Mouse (Mus musculus): ENCODE measurements around the gene Nol10. TPM values are rescaled to one million over a fixed set of nuclear protein-coding genes. Genes with fewer than 3 reads are reported as not detected.

The Nol10 gene
- polyA plus RNA-seq, 1 experiment from 2014 or later, result 17.0 TPM

- H3K4me1 ChIP-seq (ENCODE audit: control insufficient read depth, insufficient read depth, low read length), result no peaks in the 10 kb centered on the region
- ATAC-seq (ENCODE audit: insufficient read depth, low FRiP score), result no peak
- no peak overlapping the region for H3K9ac ChIP-seq (ENCODE audit: low read length)
- no peaks in the 10 kb centered on the region for H3K36me3 ChIP-seq (ENCODE audit: control insufficient read depth, insufficient read depth, low read length)
- H3K27me3 ChIP-seq (ENCODE audit: control insufficient read depth, insufficient read depth, low read length), result no peaks in the 10 kb centered on the region
- whole genome bisulfite sequencing, result 93% methylated on average over 4 of the region's 4 CpGs
- H3K27ac ChIP-seq (ENCODE audit: low read length), result no peak overlapping the region
- H3K4me3 ChIP-seq (replicated peaks; ENCODE audit: low read length), result no peak overlapping the region
- H3K9me3 ChIP-seq (replicated peaks; ENCODE audit: control insufficient read depth, low read length), result no peaks in the 10 kb centered on the region
- no peak overlapping the region for H3K4me2 ChIP-seq (ENCODE audit: low read depth, low read length)
Observed at GRCm38 (mm10) chr12:17433712-17434111, 85.5 kb downstream of the Nol10 start.

- no peaks in the 10 kb centered on the region for H3K4me1 ChIP-seq (ENCODE audit: control insufficient read depth, insufficient read depth, low read length)
- no peak overlapping the region for H3K9ac ChIP-seq (ENCODE audit: low read length)
- H3K4me3 ChIP-seq (replicated peaks; ENCODE audit: low read length), result no peak overlapping the region
- no peaks in the 10 kb centered on the region for H3K36me3 ChIP-seq (ENCODE audit: control insufficient read depth, insufficient read depth, low read length)
- ATAC-seq (ENCODE audit: insufficient read depth, low FRiP score), result no peak; the same call in 1 of the 2 replicates
- H3K27me3 ChIP-seq (ENCODE audit: control insufficient read depth, insufficient read depth, low read length), result no peaks in the 10 kb centered on the region
- no peak overlapping the region for H3K27ac ChIP-seq (ENCODE audit: low read length)
- no peaks in the 10 kb centered on the region for H3K9me3 ChIP-seq (replicated peaks; ENCODE audit: control insufficient read depth, low read length)
- no peak overlapping the region for H3K4me2 ChIP-seq (ENCODE audit: low read depth, low read length)
- WGBS, result 74% methylated on average over 2 of the region's 2 CpGs
Observed at GRCm38 (mm10) chr12:17436471-17436870, 88.2 kb downstream of the Nol10 start.

GRCm38 (mm10) chr12:17440251-17440651, 92.0 kb downstream of the Nol10 start:
- Histone ChIP-seq H3K27ac (ENCODE audit: low read length) (no peak overlapping the region), H3K4me3 (replicated peaks; ENCODE audit: low read length) (no peak overlapping the region), H3K4me1 (ENCODE audit: control insufficient read depth, insufficient read depth, low read length) (no peaks in the 10 kb centered on the region), H3K9me3 (replicated peaks; ENCODE audit: control insufficient read depth, low read length) (no peaks in the 10 kb centered on the region), H3K4me2 (ENCODE audit: low read depth, low read length) (no peak overlapping the region), H3K27me3 (ENCODE audit: control insufficient read depth, insufficient read depth, low read length) (no peaks in the 10 kb centered on the region), H3K9ac (ENCODE audit: low read length) (no peak overlapping the region), H3K36me3 (ENCODE audit: control insufficient read depth, insufficient read depth, low read length) (no peaks in the 10 kb centered on the region)
- WGBS, result 62% methylated on average over 7 of the region's 7 CpGs
- ATAC-seq (ENCODE audit: insufficient read depth, low FRiP score), result 0 out of 2 replicates have a peak, but pooled peaks have one; percentile 44

GRCm38 (mm10) chr12:17441495-17441894, 93.2 kb downstream of the Nol10 start:
- Histone ChIP-seq H3K4me3 (replicated peaks; ENCODE audit: low read length) (no peak overlapping the region), H3K4me2 (ENCODE audit: low read depth, low read length) (no peak overlapping the region), H3K4me1 (ENCODE audit: control insufficient read depth, insufficient read depth, low read length) (no peaks in the 10 kb centered on the region), H3K36me3 (ENCODE audit: control insufficient read depth, insufficient read depth, low read length) (no peaks in the 10 kb centered on the region), H3K9ac (ENCODE audit: low read length) (no peak overlapping the region), H3K27me3 (ENCODE audit: control insufficient read depth, insufficient read depth, low read length) (no peaks in the 10 kb centered on the region), H3K9me3 (replicated peaks; ENCODE audit: control insufficient read depth, low read length) (no peaks in the 10 kb centered on the region), H3K27ac (ENCODE audit: low read length) (no peak overlapping the region)
- ATAC-seq (ENCODE audit: insufficient read depth, low FRiP score), result no peak
- WGBS, result 72% methylated on average over 9 of the region's 9 CpGs

- H3K9ac ChIP-seq (ENCODE audit: low read length), result no peak overlapping the region
- H3K27me3 ChIP-seq (ENCODE audit: control insufficient read depth, insufficient read depth, low read length), result no peaks in the 10 kb centered on the region
- 54% methylated on average over 11 of the region's 11 CpGs for WGBS
- H3K4me3 ChIP-seq (replicated peaks; ENCODE audit: low read length), result no peak overlapping the region
- no peaks in the 10 kb centered on the region for H3K36me3 ChIP-seq (ENCODE audit: control insufficient read depth, insufficient read depth, low read length)
- no peak overlapping the region for H3K4me2 ChIP-seq (ENCODE audit: low read depth, low read length)
- no peak overlapping the region; the same call in 1 of the 2 replicates for H3K27ac ChIP-seq (ENCODE audit: low read length)
- H3K4me1 ChIP-seq (ENCODE audit: control insufficient read depth, insufficient read depth, low read length), result no peaks in the 10 kb centered on the region
- no peak for ATAC-seq (ENCODE audit: insufficient read depth, low FRiP score)
- H3K9me3 ChIP-seq (replicated peaks; ENCODE audit: control insufficient read depth, low read length), result no peaks in the 10 kb centered on the region
Observed at GRCm38 (mm10) chr12:17444406-17444805, 96.1 kb downstream of the Nol10 start.

GRCm38 (mm10) chr12:17445251-17445650, 97.0 kb downstream of the Nol10 start:
- H3K4me1 ChIP-seq (ENCODE audit: control insufficient read depth, insufficient read depth, low read length), result no peaks in the 10 kb centered on the region
- ATAC-seq (ENCODE audit: insufficient read depth, low FRiP score), result no peak
- 89% methylated on average over 7 of the region's 7 CpGs for WGBS

GRCm38 (mm10) chr12:17448781-17449180, 100.5 kb downstream of the Nol10 start:
- ATAC-seq (ENCODE audit: insufficient read depth, low FRiP score), result no peak
- no peaks in the 10 kb centered on the region for H3K9me3 ChIP-seq (replicated peaks; ENCODE audit: control insufficient read depth, low read length)
- no peak overlapping the region for H3K27ac ChIP-seq (ENCODE audit: low read length)
- no peak overlapping the region for H3K4me3 ChIP-seq (replicated peaks; ENCODE audit: low read length)
- no peak overlapping the region for H3K4me2 ChIP-seq (ENCODE audit: low read depth, low read length)
- no peaks in the 10 kb centered on the region for H3K36me3 ChIP-seq (ENCODE audit: control insufficient read depth, insufficient read depth, low read length)
- H3K9ac ChIP-seq (ENCODE audit: low read length), result no peak overlapping the region
- H3K27me3 ChIP-seq (ENCODE audit: control insufficient read depth, insufficient read depth, low read length), result no peaks in the 10 kb centered on the region
- 65% methylated on average over 3 of the region's 3 CpGs for WGBS
- H3K4me1 ChIP-seq (ENCODE audit: control insufficient read depth, insufficient read depth, low read length), result no peaks in the 10 kb centered on the region

More at GRCm38 (mm10) chr12:17445251-17445650, 97.0 kb downstream of the Nol10 start:
- Histone ChIP-seq H3K9ac (ENCODE audit: low read length) (no peak overlapping the region), H3K9me3 (replicated peaks; ENCODE audit: control insufficient read depth, low read length) (no peaks in the 10 kb centered on the region), H3K27ac (ENCODE audit: low read length) (no peak overlapping the region), H3K4me3 (replicated peaks; ENCODE audit: low read length) (no peak overlapping the region), H3K27me3 (ENCODE audit: control insufficient read depth, insufficient read depth, low read length) (no peaks in the 10 kb centered on the region), H3K4me2 (ENCODE audit: low read depth, low read length) (no peak overlapping the region), H3K36me3 (ENCODE audit: control insufficient read depth, insufficient read depth, low read length) (no peaks in the 10 kb centered on the region)

- Histone ChIP-seq H3K36me3 (ENCODE audit: control insufficient read depth, insufficient read depth, low read length) (no peaks in the 10 kb centered on the region), H3K4me2 (ENCODE audit: low read depth, low read length) (no peak overlapping the region), H3K27ac (ENCODE audit: low read length) (no peak overlapping the region), H3K4me3 (replicated peaks; ENCODE audit: low read length) (no peak overlapping the region), H3K9me3 (replicated peaks; ENCODE audit: control insufficient read depth, low read length) (no peaks in the 10 kb centered on the region), H3K9ac (ENCODE audit: low read length) (no peak overlapping the region), H3K27me3 (ENCODE audit: control insufficient read depth, insufficient read depth, low read length) (no peaks in the 10 kb centered on the region), H3K4me1 (ENCODE audit: control insufficient read depth, insufficient read depth, low read length) (no peaks in the 10 kb centered on the region)
- WGBS, result 77% methylated on average over 4 of the region's 4 CpGs
- ATAC-seq (ENCODE audit: insufficient read depth, low FRiP score), result no peak
Observed at GRCm38 (mm10) chr12:17449661-17450091, 101.4 kb downstream of the Nol10 start.

- 77% methylated on average over 4 of the region's 4 CpGs for WGBS
- H3K27me3 ChIP-seq (ENCODE audit: control insufficient read depth, insufficient read depth, low read length), result no peaks in the 10 kb centered on the region
- ATAC-seq (ENCODE audit: insufficient read depth, low FRiP score), result no peak
- no peak overlapping the region for H3K4me3 ChIP-seq (replicated peaks; ENCODE audit: low read length)
- H3K27ac ChIP-seq (ENCODE audit: low read length), result no peak overlapping the region
- no peak overlapping the region for H3K4me2 ChIP-seq (ENCODE audit: low read depth, low read length)
- no peaks in the 10 kb centered on the region for H3K4me1 ChIP-seq (ENCODE audit: control insufficient read depth, insufficient read depth, low read length)
- H3K9me3 ChIP-seq (replicated peaks; ENCODE audit: control insufficient read depth, low read length), result no peaks in the 10 kb centered on the region
- no peak overlapping the region for H3K9ac ChIP-seq (ENCODE audit: low read length)
- no peaks in the 10 kb centered on the region for H3K36me3 ChIP-seq (ENCODE audit: control insufficient read depth, insufficient read depth, low read length)
Observed at GRCm38 (mm10) chr12:17450503-17450902, 102.2 kb downstream of the Nol10 start.

GRCm38 (mm10) chr12:17450908-17451307, 102.7 kb downstream of the Nol10 start:
- no peak overlapping the region for H3K4me2 ChIP-seq (ENCODE audit: low read depth, low read length)
- 73% methylated on average over 4 of the region's 4 CpGs for WGBS
- no peaks in the 10 kb centered on the region for H3K27me3 ChIP-seq (ENCODE audit: control insufficient read depth, insufficient read depth, low read length)
- no peak overlapping the region for H3K9ac ChIP-seq (ENCODE audit: low read length)
- H3K36me3 ChIP-seq (ENCODE audit: control insufficient read depth, insufficient read depth, low read length), result no peaks in the 10 kb centered on the region
- H3K4me1 ChIP-seq (ENCODE audit: control insufficient read depth, insufficient read depth, low read length), result no peaks in the 10 kb centered on the region
- no peak for ATAC-seq (ENCODE audit: insufficient read depth, low FRiP score)
- no peaks in the 10 kb centered on the region for H3K9me3 ChIP-seq (replicated peaks; ENCODE audit: control insufficient read depth, low read length)
- no peak overlapping the region for H3K4me3 ChIP-seq (replicated peaks; ENCODE audit: low read length)
- H3K27ac ChIP-seq (ENCODE audit: low read length), result no peak overlapping the region

All from stomach, embryonic 16.5 days (tissue).